Mouse (Mus musculus): ENCODE measurements around the gene Kbtbd13.

GRCm38 (mm10) chr9:65375163-65375934 is 16.1 kb downstream of the Kbtbd13 start:
- TF ChIP-seq POLR2A (IDR thresholded peaks at IDR 0.05; ENCODE audit: borderline replicate concordance, low read depth, low read length) = no peak
- TF ChIP-seq CTCF (IDR thresholded peaks at IDR 0.05; ENCODE audit: low read depth, low read length) = no peak

All from bone marrow macrophage, adult 2 months (primary cell).